Mouse (Mus musculus) ovary, adult 2 months (tissue): ENCODE measurements around the gene B020004J07Rik. TPM values are rescaled to one million over a fixed set of nuclear protein-coding genes. Genes with fewer than 3 reads are reported as not detected.

Experiments
- polyA plus RNA-seq: library from polyadenylated mRNA; depleted of rRNA; stranded (reverse); fragments of >200 nt; gene quantifications from 2 replicates; pipeline ENCODE4 v1.2.3, GENCODE M21; 2012; rRNA removed

The B020004J07Rik gene
- not detected in 2 replicates for polyA plus RNA-seq

GRCm38 (mm10) chr4:101843923-101844322 lies at the start of gene B020004J07Rik:
Gene B020004J07Rik, minus strand, starts transcription at chr4:101844023.

Other genes starting within 250 kb of the B020004J07Rik start
- 59.2 and 63.7 TPM in 2 replicates for gene Leprot, start 196.3 kb downstream of the B020004J07Rik start, polyA plus RNA-seq
- gene Lepr, start 126.6 kb downstream of the B020004J07Rik start, polyA plus RNA-seq: 2.4 and 2.8 TPM in 2 replicates
- not detected in 2 replicates for gene C130073F10Rik, start 49.8 kb upstream of the B020004J07Rik start, polyA plus RNA-seq
- gene Gm12800, start 65.1 kb upstream of the B020004J07Rik start, polyA plus RNA-seq: not detected in 2 replicates
- not detected in 2 replicates for gene Gm12794, start 96.4 kb upstream of the B020004J07Rik start, polyA plus RNA-seq
- gene Gm12790, start 137.0 kb upstream of the B020004J07Rik start, polyA plus RNA-seq: not detected in 2 replicates
- not detected in 2 replicates for gene Gm12789, start 142.6 kb upstream of the B020004J07Rik start, polyA plus RNA-seq
- 3.3 and 3.5 TPM in 2 replicates for gene Pde4b, start 243.5 kb upstream of the B020004J07Rik start, polyA plus RNA-seq